Comparison of ENCODE assay signal across 9 mouse cellular contexts in genomic region chr11:34881528-34881927, GRCm38 (mm10). TPM values are rescaled to one million over a fixed set of nuclear protein-coding genes. Genes with fewer than 3 reads are reported as not detected.
DNase-seq lines count a peak whose midpoint lies in the region; ATAC-seq and TF ChIP-seq lines count a peak whose summit lies in the region.
"Had no signal": no experiment of that assay in that cellular context is flagged by ENCODE, and none has a peak within 500 bp of the region (broad histone marks: within the 10 kb centered on the region; RNA-seq: fewer than 3 reads in every experiment).

No protein-coding gene starts in this region.

- no peak for ATAC-seq in liver, embryonic 12.5 days
- peak; percentile 85 for ATAC-seq in forebrain, embryonic 16.5 days

- H3K36me3 ChIP-seq in liver, adult 2 months (ENCODE audit: control insufficient read depth, insufficient read depth, low read length): no peaks in the 10 kb centered on the region
- H3K36me3 ChIP-seq in liver, embryonic 12.5 days: no peaks in the 10 kb centered on the region
- no peaks in the 10 kb centered on the region for H3K36me3 ChIP-seq in forebrain, embryonic 16.5 days (ENCODE audit: control insufficient read depth, insufficient read depth)

- peak; percentile 57 for TF ChIP-seq CTCF in liver, adult 2 months (IDR thresholded peaks at IDR 0.05; ENCODE audit: low read depth, low read length)

- H3K4me3 ChIP-seq in liver, adult 2 months (ENCODE audit: insufficient read depth, low read depth, low read length): no peak overlapping the region
- H3K4me3 ChIP-seq in liver, embryonic 12.5 days: no peak overlapping the region
- H3K4me3 ChIP-seq in forebrain, embryonic 16.5 days (replicated peaks; ENCODE audit: low read length): no peak overlapping the region

- no peak for TF ChIP-seq POLR2A in liver, adult 2 months (IDR thresholded peaks at IDR 0.05; ENCODE audit: extremely low read depth, insufficient read depth, low read length)

- H3K27me3 ChIP-seq in liver, adult 2 months (ENCODE audit: control insufficient read depth, insufficient read depth, low read length): no peaks in the 10 kb centered on the region
- no peaks in the 10 kb centered on the region for H3K27me3 ChIP-seq in liver, embryonic 12.5 days (replicated peaks)
- H3K27me3 ChIP-seq in forebrain, embryonic 16.5 days (replicated peaks; ENCODE audit: control insufficient read depth, insufficient read depth, low read length): no peaks in the 10 kb centered on the region

- no peak overlapping the region for H3K4me2 ChIP-seq in liver, embryonic 12.5 days
- H3K4me2 ChIP-seq in forebrain, embryonic 16.5 days (ENCODE audit: low read length): no peak overlapping the region

- no peak overlapping the region for H3K9ac ChIP-seq in liver, adult 2 months (ENCODE audit: low read depth, low read length)
- H3K9ac ChIP-seq in liver, embryonic 12.5 days: no peak overlapping the region
- no peak overlapping the region for H3K9ac ChIP-seq in forebrain, embryonic 16.5 days (replicated peaks; ENCODE audit: low read depth, low read length)

- H3K9me3 ChIP-seq in liver, embryonic 12.5 days (replicated peaks): no peaks in the 10 kb centered on the region
- no peaks in the 10 kb centered on the region for H3K9me3 ChIP-seq in forebrain, embryonic 16.5 days (ENCODE audit: control insufficient read depth, low read length)

- peak; percentile 9 to 38 for DNase-seq in cerebellum, postnatal 25 days
- no peak for DNase-seq in cerebellum, adult 8-10 months
- peak; percentile 16 for DNase-seq in liver, adult 2 months (ENCODE audit: extremely low read depth, low read depth, low spot score)
- DNase-seq in lung, postnatal 36 days: peak; percentile 59
- DNase-seq in ovary, postnatal 10 days (ENCODE audit: low spot score): no peak
- no peak for DNase-seq in urinary bladder, postnatal 36 days (ENCODE audit: low spot score in 2 of 2)

- 28% methylated on average over 5 of the region's 5 CpGs for WGBS in liver, adult 2 months
- WGBS in liver, embryonic 12.5 days (ENCODE audit: insufficient replicate concordance): 34% methylated on average over 5 of the region's 5 CpGs
- WGBS in forebrain, embryonic 16.5 days: 45% methylated on average over 5 of the region's 5 CpGs

- H3K4me1 ChIP-seq in liver, adult 2 months (ENCODE audit: control insufficient read depth, insufficient read depth, low read length): no peaks in the 10 kb centered on the region
- no peaks in the 10 kb centered on the region for H3K4me1 ChIP-seq in liver, embryonic 12.5 days
- no peaks in the 10 kb centered on the region for H3K4me1 ChIP-seq in forebrain, embryonic 16.5 days (replicated peaks; ENCODE audit: control insufficient read depth, insufficient read depth, low read length)

- H3K27ac ChIP-seq in liver, adult 2 months (replicated peaks; ENCODE audit: insufficient read depth, low read depth, low read length): no peak overlapping the region
- no peak overlapping the region for H3K27ac ChIP-seq in liver, embryonic 12.5 days
- no peak overlapping the region for H3K27ac ChIP-seq in forebrain, embryonic 16.5 days (ENCODE audit: low read length)
- H3K27ac ChIP-seq: macrophage had no signal

- H3K79me2 ChIP-seq in liver, adult 2 months (ENCODE audit: control insufficient read depth, insufficient read depth, low read length): no peaks in the 10 kb centered on the region

RNA-seq across cellular contexts. Expression of gene Spdl1, which starts 48.1 kb away (rescaled TPM):
- total RNA-seq in liver, adult 2 months (2014; rRNA removed): 0.18 and 0.60 TPM in 2 replicates
- 0.07 TPM in 2 replicates for polyA plus RNA-seq in liver, adult 2 months (2012; rRNA removed)
- polyA plus RNA-seq in liver, embryonic 12.5 days (2016; fragmentation: Nextera tagmentation; extraction: Ambion mirVana): 19.8 and 20.0 TPM in 2 replicates
- polyA plus RNA-seq in forebrain, embryonic 16.5 days (2015; fragmentation: Nextera tagmentation; extraction: Ambion mirVana): 7.7 and 8.6 TPM in 2 replicates

Comparison
In these comparisons a context has a peak if more than half of its experiments do, and no peak if none do; other contexts are left out.
1. DNase-seq: peak in cerebellum, postnatal 25 days (2 of 2), liver, adult 2 months (single experiment) and lung, postnatal 36 days (single experiment); none in cerebellum, adult 8-10 months (single experiment), ovary, postnatal 10 days (single experiment) and urinary bladder, postnatal 36 days (0 of 2).